Mouse (Mus musculus): ENCODE measurements at regions not wholly inside any gene's neighbourhood (a gene's known extent, or its start where the extent isn't known, plus 50 kb on each side); places are given as distances from the start of the nearest gene placed in this dataset.

DNA sequence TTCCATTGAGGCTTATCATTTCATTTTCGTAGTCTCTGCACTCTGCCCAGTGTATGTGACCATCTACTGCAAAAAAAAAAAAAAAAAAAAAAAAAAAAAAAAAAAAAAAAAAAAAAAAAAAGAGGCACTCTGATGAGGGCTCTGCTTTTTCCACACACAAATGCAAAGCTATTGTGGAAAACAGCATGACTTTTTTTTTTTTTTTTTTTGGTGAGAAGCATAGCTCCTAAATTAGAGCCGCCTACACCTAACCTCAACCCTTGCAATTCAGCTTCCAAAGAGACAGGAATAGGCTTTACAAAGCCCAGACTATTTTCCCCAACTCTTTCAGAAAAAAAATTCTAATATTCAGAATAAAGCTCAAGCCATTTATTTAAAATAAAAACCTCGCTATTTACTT lies 54.0 kb upstream of the B430305J03Rik start:
- no peaks in the 10 kb centered on the region for H3K27me3 ChIP-seq (ENCODE audit: control insufficient read depth, insufficient read depth, low read length)
- TF ChIP-seq CTCF (IDR thresholded peaks at IDR 0.05) (no peak), EP300 (IDR thresholded peaks at IDR 0.05; ENCODE audit: insufficient read depth, low read depth, low read length) (no peak)
- no peak overlapping the region for H3K9ac ChIP-seq (ENCODE audit: low read depth, low read length)
- no peaks in the 10 kb centered on the region for H3K79me2 ChIP-seq (replicated peaks; ENCODE audit: control insufficient read depth, insufficient read depth, low read length)
- no peak overlapping the region for H3K27ac ChIP-seq
- H3K4me3 ChIP-seq, result no peak overlapping the region
- no peak for DNase-seq
- no peaks in the 10 kb centered on the region for H3K36me3 ChIP-seq (ENCODE audit: control insufficient read depth, insufficient read depth, low read length)
- intact Hi-C loops (cut with DNase I), result no loop called here
- H3K4me1 ChIP-seq (ENCODE audit: control insufficient read depth, insufficient read depth, low read length), result no peaks in the 10 kb centered on the region
- 63% methylated on average over 3 of the region's 3 CpGs for WGBS

DNA sequence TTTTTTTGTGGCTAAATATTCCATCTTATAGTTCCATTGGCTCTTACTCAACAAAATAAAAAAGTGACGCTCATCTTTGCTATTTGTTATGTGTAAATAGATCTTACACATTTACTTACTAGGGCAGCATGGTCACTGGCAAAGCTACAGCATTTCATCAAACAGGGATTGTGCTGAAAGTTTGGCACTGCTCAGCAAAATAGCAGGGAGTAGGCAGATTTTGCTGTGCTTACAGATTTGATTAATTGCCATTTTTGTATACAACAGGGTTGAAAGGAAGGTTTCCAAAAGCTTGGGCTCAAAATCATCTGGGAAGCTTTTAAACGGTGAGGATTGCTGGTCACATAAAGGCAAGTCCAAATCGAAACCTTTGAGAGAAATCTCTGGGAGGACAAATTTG lies 52.3 kb upstream of the B430305J03Rik start:
- H3K4me1 ChIP-seq (ENCODE audit: control insufficient read depth, insufficient read depth, low read length), result no peaks in the 10 kb centered on the region
- H3K36me3 ChIP-seq (ENCODE audit: control insufficient read depth, insufficient read depth, low read length), result no peaks in the 10 kb centered on the region
- H3K4me3 ChIP-seq, result no peak overlapping the region
- no peak overlapping the region for H3K9ac ChIP-seq (ENCODE audit: low read depth, low read length)
- H3K79me2 ChIP-seq (replicated peaks; ENCODE audit: control insufficient read depth, insufficient read depth, low read length), result no peaks in the 10 kb centered on the region
- no peak for TF ChIP-seq POLR2A (IDR thresholded peaks at IDR 0.05; ENCODE audit: insufficient read depth, low read depth, low read length)
- no peak for TF ChIP-seq CTCF (IDR thresholded peaks at IDR 0.05)
- TF ChIP-seq EP300 (IDR thresholded peaks at IDR 0.05; ENCODE audit: insufficient read depth, low read depth, low read length), result no peak
- intact Hi-C loops (cut with DNase I), result no loop called here
- no peak overlapping the region for H3K27ac ChIP-seq
- H3K27me3 ChIP-seq (ENCODE audit: control insufficient read depth, insufficient read depth, low read length), result no peaks in the 10 kb centered on the region
- WGBS, result 75% methylated on average over 3 of the region's 3 CpGs
- DNase-seq, result no peak
